Mouse (Mus musculus): Measurements from ENCODE around the gene Zfpm1. TPM values are rescaled to one million over a fixed set of nuclear protein-coding genes. Genes with fewer than 3 reads are reported as not detected.

Gene Zfpm1
- 10 to 100 TPM; 45.7 to 47.0 TPM for total RNA-seq (2021)

GRCm38 (mm10) chr8:122282035-122282358 is at the start of gene Zfpm1:
Gene Zfpm1, plus strand, starts transcription at chr8:122282141.
- no peak for DNase-seq

- peak; percentile 81 for DNase-seq
Measured at GRCm38 (mm10) chr8:122234055-122234454, 47.9 kb upstream of the Zfpm1 start.

GRCm38 (mm10) chr8:122236521-122236920 is 45.4 kb upstream of the Zfpm1 start:
- DNase-seq, result no peak

- peak; percentile 51 for DNase-seq
Measured at GRCm38 (mm10) chr8:122238225-122238624, 43.7 kb upstream of the Zfpm1 start.

- no peak for DNase-seq
Measured at GRCm38 (mm10) chr8:122238731-122239130, 43.2 kb upstream of the Zfpm1 start.

GRCm38 (mm10) chr8:122240241-122241026 is 41.5 kb upstream of the Zfpm1 start:
- no peak for DNase-seq

GRCm38 (mm10) chr8:122243310-122243709 is 38.6 kb upstream of the Zfpm1 start:
- DNase-seq, result no peak

GRCm38 (mm10) chr8:122245161-122245560 is 36.8 kb upstream of the Zfpm1 start:
- DNase-seq, result no peak

GRCm38 (mm10) chr8:122246257-122247211 is 35.4 kb upstream of the Zfpm1 start:
- no peak for DNase-seq

- no peak for DNase-seq
Measured at GRCm38 (mm10) chr8:122251739-122252138, 30.2 kb upstream of the Zfpm1 start.

GRCm38 (mm10) chr8:122252366-122252765 is 29.6 kb upstream of the Zfpm1 start:
- no peak for DNase-seq

GRCm38 (mm10) chr8:122259351-122259750 is 22.6 kb upstream of the Zfpm1 start:
- DNase-seq, result peak; percentile 89

- no peak for DNase-seq
Measured at GRCm38 (mm10) chr8:122260755-122261154, 21.2 kb upstream of the Zfpm1 start.

GRCm38 (mm10) chr8:122262835-122263234 is 19.1 kb upstream of the Zfpm1 start:
- DNase-seq, result no peak

GRCm38 (mm10) chr8:122264243-122264642 is 17.7 kb upstream of the Zfpm1 start:
- no peak for DNase-seq

GRCm38 (mm10) chr8:122265522-122265921 is 16.4 kb upstream of the Zfpm1 start:
- DNase-seq, result no peak

- DNase-seq, result no peak
Measured at GRCm38 (mm10) chr8:122266867-122267266, 15.1 kb upstream of the Zfpm1 start.

- no peak for DNase-seq
Measured at GRCm38 (mm10) chr8:122268861-122269260, 13.1 kb upstream of the Zfpm1 start.

GRCm38 (mm10) chr8:122269404-122269803 is 12.5 kb upstream of the Zfpm1 start:
- DNase-seq, result peak; percentile 84

- DNase-seq, result no peak
Measured at GRCm38 (mm10) chr8:122270555-122270954, 11.4 kb upstream of the Zfpm1 start.

GRCm38 (mm10) chr8:122273152-122273551 is 8.8 kb upstream of the Zfpm1 start:
- DNase-seq, result peak; percentile 92

GRCm38 (mm10) chr8:122273826-122274225 is 8.1 kb upstream of the Zfpm1 start:
- no peak for DNase-seq

GRCm38 (mm10) chr8:122274651-122275391 is 7.1 kb upstream of the Zfpm1 start:
- DNase-seq, result no peak
